Mouse (Mus musculus): ENCODE measurements around the gene Iqck.

GRCm38 (mm10) chr7:118999857-119000256, 144.3 kb downstream of the Iqck start:
- no peak for TF ChIP-seq MAX (IDR thresholded peaks at IDR 0.05; ENCODE audit: low read depth)
- no peak for TF ChIP-seq TCF12 (IDR thresholded peaks at IDR 0.05; ENCODE audit: insufficient read depth, poor library complexity, severe bottlenecking)
- no peak for TF ChIP-seq CEBPB (IDR thresholded peaks at IDR 0.05; ENCODE audit: insufficient read depth, poor library complexity, severe bottlenecking)
- no peak for TF ChIP-seq POLR2A (IDR thresholded peaks at IDR 0.05; ENCODE audit: insufficient read length, low read depth)
- no peak for TF ChIP-seq USF1 (IDR thresholded peaks at IDR 0.05; ENCODE audit: low read depth)
- no peak for TF ChIP-seq MYOG (IDR thresholded peaks at IDR 0.05; ENCODE audit: control insufficient read depth in 1 of 3, insufficient read depth in 1 of 3, insufficient read length in 2 of 3, low read depth in 2 of 3)
- TF ChIP-seq E2F4 (IDR thresholded peaks at IDR 0.05; ENCODE audit: insufficient read depth), result no peak
- no peak for TF ChIP-seq SRF (IDR thresholded peaks at IDR 0.05; ENCODE audit: control insufficient read depth, insufficient read length, low read depth)
- TF ChIP-seq POLR2AphosphoS2 (IDR thresholded peaks at IDR 0.05; ENCODE audit: insufficient read length, low read depth), result no peak
- no peak for TF ChIP-seq REST (IDR thresholded peaks at IDR 0.05; ENCODE audit: insufficient read depth, insufficient read length)

All from myocyte (in vitro differentiated cells).